Mouse (Mus musculus) CD8-positive naive resting alpha-beta T cell, adult 2 months (primary cell): Measurements from ENCODE around the gene D430041D05Rik.
A peak's percentile ranks its signal among the peaks of the same experiment; 100 is the strongest.

Experiments used
- DNase-seq, 2 experiments: peaks; one replicate each; pipeline ENCODE4 v3.0.0; 2022; ENCODE audit warnings: low read depth in 2 of 2, low spot score in 2 of 2

Gene D430041D05Rik

DNA sequence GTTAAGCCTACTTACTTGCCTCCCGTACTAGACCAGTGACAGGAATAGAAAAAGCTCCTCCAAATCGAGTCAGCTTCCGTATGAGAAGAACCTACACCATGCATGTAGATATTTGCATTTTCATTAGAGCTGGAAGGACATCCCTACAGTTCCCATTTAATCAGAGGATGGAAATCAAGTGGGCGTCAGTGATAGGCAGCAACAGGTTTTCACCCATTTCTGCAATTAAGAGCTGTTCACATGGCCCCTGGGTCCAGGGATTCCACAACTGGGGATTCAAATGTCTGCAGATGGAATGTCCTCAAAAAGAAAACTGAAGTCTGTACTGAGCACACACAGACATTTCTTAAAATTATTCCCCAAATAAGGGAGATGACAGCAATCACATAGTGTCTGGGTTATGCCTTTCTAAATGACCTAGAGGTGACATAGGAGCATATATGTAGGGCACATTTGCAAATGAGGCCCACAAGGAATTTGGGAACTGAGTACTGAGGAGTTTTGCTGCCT lies 246.8 kb downstream of the D430041D05Rik start:
- DNase-seq: no peak

DNA sequence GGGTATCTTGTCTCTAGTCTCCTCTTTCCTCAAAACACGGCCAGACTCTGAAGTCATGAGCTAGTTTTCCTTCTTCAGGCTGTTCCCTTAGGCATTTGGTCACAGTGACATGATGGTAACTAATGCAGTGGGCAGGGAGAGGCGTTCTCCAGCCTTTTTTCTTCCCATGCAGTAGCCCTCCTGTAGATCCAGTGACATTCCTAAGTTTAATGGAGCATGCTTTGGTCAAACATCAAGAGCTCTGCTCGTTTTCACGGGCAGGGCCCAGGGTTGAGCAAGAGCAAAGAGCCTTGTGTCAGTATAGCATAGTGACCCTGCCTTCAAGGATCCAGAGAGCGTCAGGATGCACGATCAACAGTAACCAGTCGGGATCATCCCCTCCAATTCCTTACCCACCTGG lies 247.4 kb downstream of the D430041D05Rik start:
- DNase-seq: no peak

DNA sequence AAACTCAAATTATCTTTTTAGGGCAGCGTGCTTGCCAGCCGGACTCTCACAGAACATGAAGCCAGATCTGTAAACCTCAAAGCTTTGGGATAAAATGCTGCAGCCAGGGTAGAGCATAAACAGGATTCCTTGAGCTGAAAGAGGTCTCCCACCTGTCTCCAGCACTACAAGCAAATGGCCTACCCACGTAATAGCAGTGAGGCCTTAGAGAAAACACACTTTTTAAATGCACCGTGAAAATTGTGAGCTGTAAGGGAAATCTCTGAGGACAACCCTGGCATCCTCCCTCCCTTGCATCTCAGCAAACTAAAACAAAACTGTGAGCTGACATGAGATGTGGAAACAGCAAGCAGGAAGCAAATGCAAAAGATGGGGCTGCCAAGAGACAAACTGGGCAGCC lies 253.0 kb downstream of the D430041D05Rik start:
- no peak for DNase-seq

DNA sequence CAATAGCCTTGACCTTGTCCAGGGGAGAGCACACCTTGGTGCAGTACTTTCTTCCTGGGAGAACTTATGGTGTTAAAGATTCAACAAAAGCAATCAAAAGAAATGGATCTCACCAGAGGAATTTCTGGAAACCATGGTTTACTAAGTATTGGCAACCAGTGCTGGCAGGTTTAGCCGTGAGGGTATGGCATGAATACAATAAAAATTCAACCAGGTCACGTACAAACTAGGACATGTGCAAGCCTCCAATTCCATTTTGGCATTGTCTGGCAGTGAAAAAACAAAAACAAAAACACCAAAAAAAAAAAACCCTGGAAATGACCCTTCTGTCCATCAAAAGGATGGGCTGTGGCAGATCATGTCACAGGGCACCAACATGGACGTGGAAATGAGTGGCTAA lies 256.9 kb downstream of the D430041D05Rik start:
- DNase-seq: no peak

DNA sequence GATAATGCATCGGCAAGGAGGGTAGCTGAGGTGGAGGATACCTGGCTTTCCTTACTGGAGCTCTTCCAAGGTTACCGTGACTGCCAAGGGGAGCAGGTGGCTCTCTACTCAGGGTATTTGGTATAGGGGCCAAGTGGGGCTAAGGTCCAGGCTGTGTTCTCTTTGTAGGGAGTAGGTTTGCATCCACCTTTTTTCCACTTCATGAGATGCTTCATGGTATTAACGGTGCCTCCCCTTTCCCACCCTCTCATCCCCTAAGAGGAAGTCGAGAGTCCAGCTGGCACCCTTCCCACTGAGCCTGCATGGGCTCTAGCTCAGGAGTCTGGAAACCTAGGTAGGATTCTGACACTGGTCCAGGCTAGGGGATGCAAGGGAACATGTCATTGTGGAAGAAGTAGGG lies 257.5 kb downstream of the D430041D05Rik start:
- no peak for DNase-seq

DNA sequence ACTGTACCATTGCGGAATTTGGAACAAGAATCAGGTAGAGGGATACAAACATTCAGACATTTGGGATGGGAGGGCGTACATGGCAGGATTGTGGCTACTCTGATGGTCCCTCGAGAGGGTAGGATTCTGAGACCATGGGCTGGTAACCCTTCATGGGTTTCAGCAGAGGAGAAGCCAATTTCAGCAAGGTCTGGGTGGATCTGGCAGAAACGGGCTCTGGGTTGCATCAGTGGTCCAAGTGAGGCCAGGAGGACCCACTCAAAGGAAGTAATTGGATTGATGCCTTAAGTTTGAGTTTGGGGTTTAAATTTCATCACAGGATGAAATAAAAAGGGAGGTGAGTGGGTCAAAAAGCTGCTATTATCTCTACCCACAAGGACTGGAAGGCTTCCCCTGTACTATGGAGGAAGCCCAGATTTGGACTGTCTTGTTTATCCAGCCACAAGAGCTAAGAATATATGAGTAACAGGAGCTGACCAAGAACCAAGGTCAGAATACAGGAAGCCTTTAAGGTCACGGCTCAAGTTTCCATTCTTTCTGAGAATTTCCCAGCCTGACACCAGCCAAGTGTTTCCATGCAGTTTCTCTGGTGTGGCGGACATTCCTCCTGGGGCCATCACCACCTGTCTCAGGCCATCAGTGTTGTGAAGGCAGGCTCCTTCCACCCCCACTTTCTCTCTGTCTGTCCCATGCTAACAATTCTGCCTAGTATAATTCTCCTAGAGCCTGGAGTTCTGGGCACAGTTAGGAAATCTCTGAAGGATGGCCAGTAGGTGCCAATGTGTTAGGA lies 260.0 kb downstream of the D430041D05Rik start:
- no peak for DNase-seq

DNA sequence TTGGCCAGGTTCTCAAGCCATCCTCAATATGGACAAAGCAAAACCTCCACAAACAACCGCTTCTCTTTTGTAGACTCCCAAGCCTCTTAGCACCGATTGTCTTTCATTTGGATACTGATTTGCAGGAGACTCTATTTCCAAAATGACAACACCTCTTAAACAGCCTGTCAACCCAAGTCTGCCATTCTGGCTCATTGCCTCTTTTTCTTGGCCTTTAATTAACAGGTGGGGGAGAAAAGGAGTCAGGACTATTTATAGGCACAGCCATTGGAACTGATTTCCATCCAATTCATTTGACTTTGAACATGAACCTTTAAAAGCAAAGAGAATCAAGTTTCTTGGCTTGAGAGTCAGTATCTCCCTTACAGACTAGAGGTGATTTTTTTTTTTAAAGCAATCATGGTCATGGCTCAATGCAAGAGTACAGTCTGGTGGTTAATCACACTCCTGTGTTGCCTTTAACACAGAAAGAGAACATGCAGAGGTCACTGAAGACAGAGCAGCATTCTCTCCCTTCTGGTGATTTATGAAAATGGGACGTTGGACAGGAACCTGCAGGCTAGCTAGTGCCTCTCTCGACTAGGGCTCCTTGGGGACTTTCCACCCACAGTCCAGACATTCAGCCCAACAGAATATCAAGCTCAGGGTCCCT lies 262.8 kb downstream of the D430041D05Rik start:
- DNase-seq: no peak

DNA sequence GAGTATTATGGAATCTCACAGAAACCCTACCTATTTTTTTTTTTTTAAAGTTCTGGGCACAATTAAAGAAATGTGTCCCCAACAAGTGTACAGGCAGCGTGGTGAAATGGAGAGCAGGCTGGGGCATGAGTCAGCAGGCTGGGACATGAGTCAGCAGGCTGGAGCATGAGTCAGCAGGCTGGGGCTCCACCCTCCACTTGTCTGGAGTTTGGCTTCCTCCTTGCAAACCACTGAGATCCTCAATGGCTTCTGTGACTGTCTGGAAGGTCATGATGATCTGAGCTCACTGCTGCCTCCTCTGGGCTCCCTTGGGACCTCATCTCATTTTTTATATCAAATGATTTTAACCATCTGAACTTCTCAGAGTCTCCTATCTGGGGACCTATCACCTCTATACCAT lies 264.8 kb downstream of the D430041D05Rik start:
- DNase-seq: peak in 1 of 2 experiments; percentile 17

DNA sequence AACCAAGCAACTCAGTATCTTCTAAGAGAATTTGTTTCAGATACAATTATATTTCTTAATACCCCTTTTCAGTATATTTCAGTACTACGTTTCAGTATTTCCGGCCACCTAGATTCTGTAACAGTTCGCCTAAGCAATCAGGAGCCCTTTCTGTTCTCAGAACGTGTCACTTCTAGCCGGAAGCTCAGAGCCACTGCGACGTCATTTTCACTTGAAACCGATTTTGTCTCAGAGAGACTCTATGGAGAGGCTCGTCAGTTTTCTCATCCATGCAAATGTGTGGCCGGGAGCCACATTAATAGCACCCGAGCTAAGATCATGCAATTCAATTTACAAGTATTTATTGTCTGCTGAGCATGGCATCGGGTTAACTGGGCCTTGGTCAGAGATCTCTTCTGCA lies 266.8 kb downstream of the D430041D05Rik start:
- no peak for DNase-seq

DNA sequence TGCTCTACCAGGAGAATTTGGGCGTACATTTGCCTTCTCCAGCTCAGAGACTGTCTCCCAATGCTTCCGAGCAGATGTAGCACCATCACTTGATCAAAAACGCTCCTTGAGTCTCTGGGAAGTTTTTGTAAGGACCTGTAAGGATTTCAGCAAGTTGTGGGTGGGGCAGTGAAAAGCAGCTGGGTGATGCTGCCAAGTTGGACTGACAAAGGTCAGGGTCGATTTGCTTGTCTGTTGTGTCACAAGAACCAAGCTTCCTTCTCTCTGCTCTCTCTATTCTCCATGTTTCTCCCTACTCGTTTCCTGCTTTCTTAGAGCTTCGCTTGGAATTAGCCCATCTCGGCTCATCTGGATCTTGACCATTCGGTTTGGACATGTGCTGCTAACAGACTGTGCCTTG lies 268.7 kb downstream of the D430041D05Rik start:
- no peak for DNase-seq

DNA sequence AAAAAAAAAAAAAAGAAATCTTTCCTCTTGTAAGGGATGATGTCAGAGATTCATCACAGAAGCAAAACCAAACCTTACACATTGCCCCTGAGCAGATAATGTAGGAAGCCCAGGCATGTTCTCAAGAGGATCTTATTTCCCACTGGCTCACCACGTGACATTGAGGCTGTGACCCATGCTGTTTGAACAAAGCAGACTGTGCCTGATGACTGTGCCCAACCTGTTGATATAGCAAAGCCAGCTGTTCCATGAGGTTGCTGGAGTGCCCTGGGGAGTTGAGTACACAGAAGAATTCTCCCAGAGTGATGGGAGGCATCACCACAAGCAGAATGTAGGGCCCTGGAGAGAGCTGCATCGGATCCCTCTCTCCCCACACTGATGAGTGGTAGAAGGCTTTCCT lies 274.9 kb downstream of the D430041D05Rik start:
- no peak for DNase-seq

DNA sequence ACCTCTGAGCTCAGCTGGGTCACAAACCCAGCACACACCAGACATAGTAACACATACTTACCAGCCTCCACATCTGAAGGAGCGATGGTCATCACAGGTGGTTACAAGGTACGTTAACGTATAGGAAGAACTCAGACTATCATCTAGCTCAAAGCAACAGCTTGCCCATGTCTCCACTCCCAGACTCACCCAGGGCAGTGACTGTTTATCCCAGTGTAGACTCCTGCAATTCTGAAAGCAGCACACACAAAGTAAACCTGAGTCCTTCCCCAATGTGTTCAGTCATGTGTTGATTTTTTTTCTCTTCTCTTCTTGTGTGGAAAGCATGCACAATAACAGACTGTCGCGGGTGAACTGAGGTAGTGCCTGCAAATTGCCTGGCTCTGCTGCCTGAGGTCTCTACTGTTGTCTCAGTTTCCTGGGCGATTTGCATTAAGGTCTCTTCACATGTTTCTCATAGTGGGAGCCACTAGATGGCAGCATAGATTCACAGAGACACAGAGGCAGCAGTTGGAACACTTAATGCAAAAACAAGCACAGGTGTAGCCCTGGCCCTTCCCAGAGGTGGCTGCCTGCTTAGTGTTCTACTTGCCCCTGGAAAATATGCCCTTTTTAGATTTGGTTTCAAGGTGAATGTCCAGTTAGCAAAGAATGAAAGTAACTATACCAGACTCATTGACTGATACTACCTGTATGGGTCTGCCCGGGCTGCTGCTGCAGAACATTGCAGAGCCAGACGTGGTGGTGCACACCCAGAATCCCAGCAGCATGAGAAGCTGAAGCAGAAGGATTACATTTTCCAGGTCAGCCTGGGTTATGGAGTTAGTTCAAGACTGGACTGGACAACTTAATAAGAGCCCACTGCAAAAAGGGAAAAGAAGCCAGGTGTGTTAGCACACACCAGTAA lies 276.4 kb downstream of the D430041D05Rik start:
- peak; percentile 68 to 71 for DNase-seq

DNA sequence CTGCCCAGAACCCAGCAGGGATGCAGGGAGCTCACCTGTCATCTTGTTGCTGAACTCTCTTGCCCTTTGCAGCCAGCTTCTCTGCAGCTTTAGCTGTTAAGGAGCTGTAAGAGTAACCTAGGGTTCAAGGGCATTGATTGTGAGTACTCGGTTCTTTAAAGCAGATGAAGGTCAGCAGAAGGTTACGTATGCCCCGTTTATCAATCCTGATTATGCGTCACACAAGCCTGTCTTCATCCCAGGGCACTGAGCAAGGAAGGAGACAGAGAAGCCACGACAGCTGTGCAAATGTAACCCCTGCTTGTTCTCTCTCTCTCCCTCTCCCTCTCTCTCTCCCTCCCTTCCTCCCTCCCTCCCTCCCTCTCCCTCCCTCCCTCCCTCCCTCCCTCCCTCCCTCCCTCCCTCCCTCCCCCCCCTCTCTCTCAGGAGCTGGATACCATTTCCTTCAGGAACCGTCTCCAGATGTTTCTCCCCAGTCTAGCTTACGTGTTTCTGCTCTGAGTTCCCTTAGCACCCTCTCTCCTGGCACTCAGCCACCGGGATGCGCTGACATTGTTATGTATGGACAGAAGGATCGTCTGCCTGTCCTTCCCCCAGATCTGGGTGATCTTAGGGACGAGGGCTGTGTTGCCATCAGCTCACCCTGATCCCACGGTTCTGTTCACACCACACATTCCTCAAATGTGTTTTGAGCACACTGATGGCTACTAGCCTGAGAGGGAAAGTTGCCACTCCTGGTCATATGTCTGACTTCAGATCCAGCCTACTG lies 277.6 kb downstream of the D430041D05Rik start:
- DNase-seq: no peak

DNA sequence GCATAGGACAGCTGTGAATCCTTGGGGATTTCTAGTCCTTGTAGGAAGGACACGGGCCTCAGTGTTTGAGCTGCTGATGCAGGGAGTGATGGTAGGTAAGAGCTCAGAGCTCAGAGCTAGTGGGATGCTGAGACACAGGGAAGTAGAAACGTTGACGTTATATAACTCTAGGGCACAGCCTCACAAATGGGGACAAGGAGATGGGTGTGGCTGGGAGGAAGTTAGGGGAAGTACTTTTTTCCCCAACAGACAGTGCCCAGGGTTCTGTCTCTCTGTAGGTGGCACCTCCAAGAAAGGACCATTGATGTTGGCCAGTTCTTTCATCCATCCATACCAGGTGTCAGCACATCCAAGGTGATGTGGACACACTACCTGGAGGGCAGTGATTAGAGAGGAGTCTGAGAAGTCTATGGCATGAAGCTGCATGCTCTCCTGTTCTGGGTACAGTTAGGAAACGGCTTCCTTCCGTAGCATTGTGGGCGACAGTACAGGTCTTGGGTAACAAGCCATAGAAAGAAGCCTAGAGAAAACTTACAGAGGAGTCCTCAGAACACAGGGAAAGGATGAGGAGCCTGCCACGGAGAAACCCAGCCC lies 278.4 kb downstream of the D430041D05Rik start:
- DNase-seq: no peak

DNA sequence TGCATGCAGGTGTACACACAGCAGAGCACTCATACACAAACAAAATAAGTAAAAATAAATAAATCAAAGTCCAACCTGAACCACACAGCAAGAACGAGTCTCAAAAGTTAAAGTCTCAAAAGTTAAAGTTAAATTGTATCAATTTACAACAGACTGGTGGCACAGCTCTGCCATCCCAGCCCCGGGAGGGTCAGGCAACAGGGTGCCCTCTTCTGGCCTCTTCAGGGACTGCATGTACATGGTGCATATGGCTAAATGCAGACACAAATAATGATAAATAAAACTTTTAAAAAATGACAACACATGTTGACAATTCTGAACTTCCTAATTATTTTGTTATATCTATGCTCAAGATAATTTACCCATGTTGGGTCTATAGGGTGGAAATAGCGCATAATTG lies 279.8 kb downstream of the D430041D05Rik start:
- peak in 1 of 2 experiments; percentile 41 for DNase-seq

DNA sequence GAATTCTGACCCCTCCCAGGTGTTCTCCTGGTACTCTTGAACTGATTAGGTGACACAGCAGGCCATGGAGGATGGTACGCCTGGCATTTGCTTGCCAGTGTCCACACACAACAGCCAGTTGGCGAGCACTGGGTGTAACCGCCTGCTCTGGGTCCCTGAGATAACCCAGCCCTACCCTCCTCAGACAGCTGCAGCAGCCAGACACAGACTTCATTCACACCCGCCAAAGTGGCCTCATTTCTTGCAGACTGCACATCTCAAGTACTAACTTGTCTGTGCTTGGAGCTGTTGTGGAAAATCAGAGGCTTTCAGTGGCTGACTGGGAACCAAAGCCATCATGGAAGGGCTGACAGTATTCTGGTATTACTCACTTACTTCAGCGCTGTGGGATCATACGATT lies 280.6 kb downstream of the D430041D05Rik start:
- DNase-seq: no peak

DNA sequence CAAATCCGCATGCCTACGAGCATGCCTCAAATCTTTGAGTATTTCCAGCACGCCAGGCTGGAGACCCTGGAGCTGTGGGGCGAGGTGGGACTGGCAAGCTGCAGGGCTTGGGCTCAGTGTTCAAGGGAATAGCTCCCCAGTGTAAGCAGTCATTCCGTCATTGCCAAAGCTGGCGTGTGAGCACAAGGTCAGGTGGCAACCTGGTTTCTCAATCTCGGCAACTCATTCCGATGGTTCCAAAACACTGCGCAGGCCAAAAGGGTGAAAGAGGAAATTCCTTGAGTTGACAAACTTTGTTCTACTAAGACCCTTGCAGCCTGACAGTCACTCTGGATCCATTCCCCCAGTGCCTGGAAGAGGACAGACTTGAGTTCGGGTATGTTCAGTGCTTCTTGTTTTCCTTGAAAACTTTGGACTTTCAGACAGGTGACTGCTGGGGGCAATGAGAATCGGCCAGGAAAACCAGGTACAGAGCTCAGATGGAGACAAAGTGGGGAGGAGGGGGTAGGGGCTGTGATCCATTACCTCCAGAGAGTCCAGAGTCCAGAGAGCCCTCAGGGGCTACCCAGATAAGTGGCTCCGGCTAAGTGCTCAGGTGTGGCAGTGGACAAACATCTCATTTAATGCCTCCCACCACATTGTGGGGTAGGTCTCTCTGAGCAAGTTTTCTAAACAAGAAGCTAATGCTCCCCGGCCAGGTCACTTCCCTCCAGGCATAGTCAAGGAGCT lies 281.8 kb downstream of the D430041D05Rik start:
- DNase-seq: no peak

DNA sequence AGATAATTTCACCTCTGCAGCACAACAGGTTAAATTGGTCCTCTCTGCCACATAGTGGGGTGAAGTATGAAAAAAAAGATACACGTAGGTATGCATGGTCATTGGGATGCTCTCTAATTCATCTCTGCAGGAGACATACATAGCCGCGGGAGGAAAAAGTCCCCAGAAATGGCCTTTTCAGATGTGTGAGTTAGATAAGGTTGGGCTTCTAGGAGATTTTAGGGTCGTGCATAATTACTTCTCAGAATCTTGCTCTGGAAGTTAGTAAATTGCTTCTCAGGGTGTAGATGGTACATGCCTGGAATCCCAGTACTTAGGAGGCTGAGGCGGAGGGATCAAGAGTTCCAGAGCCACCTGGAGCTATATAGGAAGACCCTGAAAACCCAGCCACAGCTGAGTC lies 286.7 kb downstream of the D430041D05Rik start:
- DNase-seq: no peak

DNA sequence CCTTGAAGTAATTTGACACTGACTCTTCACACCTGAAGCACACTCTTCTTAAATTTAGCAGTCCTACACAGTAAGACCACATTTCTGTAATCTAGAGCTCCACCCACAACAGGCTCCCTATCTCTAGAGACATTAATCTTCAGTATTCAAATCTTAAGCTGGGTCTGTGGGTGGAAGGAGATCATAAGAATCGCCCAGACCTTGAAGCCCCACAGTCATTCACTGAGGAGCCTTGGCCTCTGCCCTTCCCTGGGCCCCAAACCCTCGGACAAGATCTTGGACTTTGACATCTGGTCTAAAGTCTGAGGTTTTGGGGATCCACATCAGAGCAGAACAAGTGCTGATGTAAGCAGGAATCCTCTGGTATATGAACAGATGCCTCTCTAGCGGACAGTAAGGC lies 287.3 kb downstream of the D430041D05Rik start:
- DNase-seq: no peak
